Mouse (Mus musculus) midbrain, postnatal 0 days (tissue): ENCODE results near the gene Tead3. TPM values are rescaled to one million over a fixed set of nuclear protein-coding genes. Genes with fewer than 3 reads are reported as not detected.

Experiments
- ATAC-seq: fragments of 200-750 bp; cut with Nextera tagmentation; 2 replicates; pipeline ENCODE4 v1.8.0; 2017; ENCODE audit warnings: moderate number of reproducible peaks, mild to moderate bottlenecking, moderate TSS enrichment, moderate library complexity; ENCODE audit not compliant: low FRiP score
- DNase-seq: peaks from one replicate; pipeline ENCODE4 v3.0.0-alpha.2; 2015; ENCODE audit warnings: low spot score
- H3K27ac ChIP-seq: fragments of 300-500 bp; sonication (generic); 2 replicates; pipeline ENCODE4 v1.5.1; 2014; ENCODE audit warnings: low read depth, mild to moderate bottlenecking, low read length, mixed read lengths
- H3K27me3 ChIP-seq: fragments of 300-500 bp; sonication (generic); 2 replicates; pipeline ENCODE4 v1.6.1; 2014; ENCODE audit warnings: low read length, control low read depth, mixed read lengths; ENCODE audit not compliant: insufficient read depth
- H3K36me3 ChIP-seq: fragments of 300-500 bp; sonication (generic); 2 replicates; pipeline ENCODE4 v1.6.1; 2014; ENCODE audit warnings: low read length, control low read depth, mixed read lengths; ENCODE audit not compliant: insufficient read depth
- H3K4me1 ChIP-seq: fragments of 300-500 bp; sonication (generic); 2 replicates; pipeline ENCODE4 v1.6.1; 2014; ENCODE audit warnings: mild to moderate bottlenecking, control low read depth, antibody characterized with exemption, low read length, mixed read lengths; ENCODE audit not compliant: insufficient read depth
- H3K4me2 ChIP-seq: fragments of 300-500 bp; sonication (generic); 2 replicates; pipeline ENCODE4 v1.6.1; 2014; ENCODE audit warnings: low read depth, mild to moderate bottlenecking, low read length, mixed read lengths; ENCODE audit not compliant: poor library complexity, severe bottlenecking
- H3K4me3 ChIP-seq: fragments of 300-500 bp; sonication (generic); 2 replicates; pipeline ENCODE4 v1.5.1; 2014; ENCODE audit warnings: low read depth, mild to moderate bottlenecking, low read length, moderate library complexity
- H3K9ac ChIP-seq: fragments of 300-500 bp; sonication (generic); replicated peaks from 2 replicates; pipeline ENCODE4 v1.6.1; 2014; ENCODE audit warnings: mild to moderate bottlenecking, low read length, moderate library complexity, mixed read lengths; ENCODE audit not compliant: poor library complexity, severe bottlenecking
- H3K9me3 ChIP-seq: fragments of 300-500 bp; sonication (generic); 2 replicates; pipeline ENCODE4 v1.6.1; 2016; ENCODE audit warnings: low read length, control low read depth
- CTCF ChIP-seq: IDR thresholded peaks from 2 replicates; pipeline ENCODE4 v1.5.1; 2016; ENCODE audit warnings: antibody characterized with exemption, mild to moderate bottlenecking
- WGBS: fragments of 180-500 bp; shearing (Covaris S2); extraction: QIAGEN DNeasy Blood & Tissue Kit; methylation state at CpG from one replicate; pipeline ENCODE4 v1.1.7; 2014; 5-methylcytosine and 5-hydroxymethylcytosine counted together
- polyA plus RNA-seq: library from polyadenylated mRNA; unstranded; fragments of >200 nt; fragmentation: Nextera tagmentation; extraction: Ambion mirVana; gene quantifications from 2 replicates; pipeline ENCODE4 v1.2.1, GENCODE M21; 2015
- total RNA-seq: library from RNA; depleted of rRNA; stranded (reverse); fragments of >200 nt; gene quantifications from 2 replicates; pipeline ENCODE4 v1.2.3, GENCODE M21; 2014

Tead3 gene
- total and polyA plus RNA-seq, 2 experiments from 2014 or later, result 1.2 to 5.4 TPM

DNA sequence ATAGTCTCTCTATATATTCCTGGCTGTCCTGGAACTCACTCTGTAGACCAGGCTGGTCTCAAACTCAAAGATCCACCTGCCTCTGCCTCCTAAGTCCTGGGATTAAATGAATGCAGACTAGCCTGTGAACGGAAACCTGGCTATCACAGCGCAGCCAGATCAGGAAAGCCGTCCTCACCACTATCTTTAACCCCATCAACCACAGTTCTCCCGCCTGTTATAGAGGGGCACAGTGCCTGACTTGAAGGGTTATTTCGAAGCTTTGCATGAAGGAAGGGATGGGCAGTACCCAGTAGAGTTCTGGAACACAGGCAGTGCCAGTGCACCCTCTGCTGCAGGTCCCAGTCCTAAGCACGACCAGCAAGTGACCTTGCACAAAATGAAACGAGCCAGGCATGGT, 59.3 kb downstream of the Tead3 start:
- WGBS, result 86% methylated on average over 7 of the region's 7 CpGs

DNA sequence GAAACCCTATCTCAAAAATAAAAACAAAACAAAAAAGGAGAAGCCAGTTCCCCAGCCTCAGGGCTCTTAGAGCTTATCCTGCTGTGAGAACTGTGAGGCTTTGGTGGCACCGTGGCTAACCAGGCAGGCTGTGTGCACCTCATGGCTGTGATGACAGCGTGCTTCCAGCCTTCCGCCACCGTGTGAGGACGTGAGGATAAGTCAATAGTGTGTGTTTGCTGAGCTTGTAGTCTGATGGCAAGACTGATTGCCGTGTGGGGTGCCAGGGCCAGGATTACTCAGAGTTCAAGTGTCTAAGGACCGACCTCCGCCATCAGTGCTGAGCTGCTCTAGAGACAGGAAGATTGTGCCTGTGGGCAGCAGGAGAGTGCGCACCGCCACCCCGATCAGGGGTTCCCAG, 59.9 kb downstream of the Tead3 start:
- 80% methylated on average over 11 of the region's 11 CpGs for WGBS
- H3K4me3 ChIP-seq, result no peak overlapping the region
- no peak for TF ChIP-seq CTCF

More for the DNA sequence above, 59.3 kb downstream of the Tead3 start:
- Histone ChIP-seq H3K9ac (no peak overlapping the region), H3K4me1 (no peaks in the 10 kb centered on the region), H3K27ac (no peak overlapping the region), H3K4me3 (no peak overlapping the region), H3K9me3 (no peaks in the 10 kb centered on the region), H3K36me3 (no peaks in the 10 kb centered on the region), H3K27me3 (no peaks in the 10 kb centered on the region), H3K4me2 (no peak overlapping the region)
- no peak for TF ChIP-seq CTCF
- no peak for DNase-seq
- ATAC-seq, result no peak

DNA sequence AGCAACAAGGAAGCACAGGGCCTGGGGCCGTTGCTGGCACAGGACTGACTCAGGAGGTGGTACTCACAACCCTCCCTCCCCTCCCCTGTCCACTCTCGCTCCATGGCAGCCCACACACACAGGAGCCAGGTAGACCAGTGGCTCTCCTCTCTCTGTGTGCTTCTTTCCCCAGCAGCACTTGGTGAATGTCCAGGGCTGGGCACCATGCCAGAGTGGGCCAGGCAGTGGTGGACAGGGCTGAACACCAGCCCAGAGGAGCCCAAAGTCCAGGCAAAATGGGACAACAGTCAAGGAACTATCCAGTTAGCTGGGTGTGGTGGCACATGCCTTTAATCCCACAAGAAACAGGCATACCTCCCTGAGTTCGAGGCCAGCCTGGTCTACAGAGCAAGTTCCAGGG, 60.4 kb downstream of the Tead3 start:
- no peaks in the 10 kb centered on the region for H3K4me1 ChIP-seq
- H3K4me3 ChIP-seq, result no peak overlapping the region
- no peaks in the 10 kb centered on the region for H3K36me3 ChIP-seq
- WGBS, result 65% methylated on average over 3 of the region's 3 CpGs
- TF ChIP-seq CTCF, result no peak
- H3K9ac ChIP-seq, result no peak overlapping the region
- no peaks in the 10 kb centered on the region for H3K9me3 ChIP-seq
- no peaks in the 10 kb centered on the region for H3K27me3 ChIP-seq
- ATAC-seq (no peak), DNase-seq (peak; percentile 42)
- no peak overlapping the region for H3K4me2 ChIP-seq
- H3K27ac ChIP-seq, result no peak overlapping the region

More for the DNA sequence above, 59.9 kb downstream of the Tead3 start:
- DNase-seq, result no peak
- H3K4me1 ChIP-seq, result no peaks in the 10 kb centered on the region
- H3K9ac ChIP-seq, result no peak overlapping the region
- H3K4me2 ChIP-seq, result no peak overlapping the region
- no peaks in the 10 kb centered on the region for H3K36me3 ChIP-seq
- H3K27me3 ChIP-seq, result no peaks in the 10 kb centered on the region
- H3K9me3 ChIP-seq, result no peaks in the 10 kb centered on the region
- no peak for ATAC-seq
- no peak overlapping the region for H3K27ac ChIP-seq

DNA sequence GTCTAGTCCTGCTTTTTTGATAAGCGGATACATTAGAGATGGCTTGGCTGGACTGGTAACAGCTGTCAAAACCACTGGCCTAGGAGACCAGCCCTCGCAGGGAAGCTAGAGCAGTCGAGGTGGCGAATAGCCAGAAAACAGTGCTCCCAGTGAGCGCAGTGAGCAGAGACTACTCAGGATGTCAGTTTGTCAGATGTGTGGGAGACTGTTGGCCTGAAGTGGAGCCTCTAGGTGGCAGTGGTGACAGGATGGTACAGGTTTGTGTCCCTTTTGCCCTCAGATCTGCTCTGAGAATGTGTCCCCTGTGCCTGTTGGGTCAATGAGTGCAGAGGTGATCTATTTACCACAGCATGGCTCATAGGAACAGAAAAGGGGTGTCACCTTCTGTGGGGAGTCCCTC, 62.6 kb downstream of the Tead3 start:
- peak; percentile 52 for DNase-seq
- Histone ChIP-seq H3K36me3 (no peaks in the 10 kb centered on the region), H3K27ac (no peak overlapping the region)

DNA sequence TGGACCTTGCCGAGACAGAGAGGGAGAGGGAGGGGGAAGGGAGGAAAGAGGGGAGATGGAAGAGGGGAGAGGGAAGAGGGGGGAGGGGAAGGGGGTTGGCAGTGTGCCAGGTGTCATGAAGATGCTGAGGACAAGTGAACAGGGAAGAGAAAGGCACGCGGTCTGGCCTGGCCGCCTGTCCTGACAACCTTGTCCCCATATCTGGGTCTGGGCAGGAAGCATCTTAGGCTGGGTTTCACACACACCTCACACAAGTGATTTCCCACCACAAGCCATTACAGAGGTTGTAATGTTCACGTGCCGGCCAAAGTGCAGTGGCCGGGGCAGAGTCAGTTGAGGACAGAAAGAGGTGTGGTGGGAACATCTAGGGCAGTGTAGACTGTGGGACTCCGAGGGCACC, 63.0 kb downstream of the Tead3 start:
- no peak for DNase-seq
- Histone ChIP-seq H3K9me3 (no peaks in the 10 kb centered on the region), H3K27me3 (no peaks in the 10 kb centered on the region), H3K4me2 (no peak overlapping the region), H3K4me3 (no peak overlapping the region), H3K36me3 (no peaks in the 10 kb centered on the region), H3K9ac (no peak overlapping the region), H3K4me1 (no peaks in the 10 kb centered on the region), H3K27ac (no peak overlapping the region)
- no peak for ATAC-seq
- TF ChIP-seq CTCF, result no peak
- WGBS, result 64% methylated on average over 8 of the region's 8 CpGs

More for the DNA sequence above, 62.6 kb downstream of the Tead3 start:
- no peaks in the 10 kb centered on the region for H3K4me1 ChIP-seq
- peak; percentile 59 for TF ChIP-seq CTCF
- no peak overlapping the region for H3K9ac ChIP-seq
- H3K4me3 ChIP-seq, result no peak overlapping the region
- ATAC-seq, result no peak
- 73% methylated on average over 5 of the region's 5 CpGs for WGBS
- H3K9me3 ChIP-seq, result no peaks in the 10 kb centered on the region
- H3K27me3 ChIP-seq, result no peaks in the 10 kb centered on the region
- no peak overlapping the region for H3K4me2 ChIP-seq

DNA sequence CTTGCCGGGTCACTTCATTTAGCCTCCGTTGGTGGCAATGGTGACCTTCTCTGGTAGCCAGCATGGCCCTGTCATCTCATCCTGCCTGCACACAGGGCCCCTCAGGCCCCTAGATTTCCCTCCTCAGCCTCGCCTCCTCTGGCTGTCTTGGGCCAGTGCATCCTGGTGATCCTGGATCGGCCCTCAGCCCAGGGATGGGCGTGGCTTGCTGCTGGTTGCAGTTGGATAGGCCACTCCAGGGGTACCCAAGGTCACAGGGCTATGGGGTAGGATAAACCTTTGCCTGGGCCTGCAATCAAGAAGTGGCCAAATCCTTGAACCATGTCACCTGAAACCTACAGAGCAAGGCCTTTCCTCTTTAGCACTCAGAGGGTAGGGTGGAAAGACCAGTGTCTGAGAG, 63.7 kb downstream of the Tead3 start:
- no peak for TF ChIP-seq CTCF
- Histone ChIP-seq H3K9ac (no peak overlapping the region), H3K9me3 (no peaks in the 10 kb centered on the region), H3K36me3 (no peaks in the 10 kb centered on the region), H3K4me1 (no peaks in the 10 kb centered on the region), H3K4me2 (no peak overlapping the region), H3K27ac (no peak overlapping the region), H3K27me3 (no peaks in the 10 kb centered on the region), H3K4me3 (no peak overlapping the region)
- 41% methylated on average over 5 of the region's 5 CpGs for WGBS
- DNase-seq, result no peak
- no peak for ATAC-seq

DNA sequence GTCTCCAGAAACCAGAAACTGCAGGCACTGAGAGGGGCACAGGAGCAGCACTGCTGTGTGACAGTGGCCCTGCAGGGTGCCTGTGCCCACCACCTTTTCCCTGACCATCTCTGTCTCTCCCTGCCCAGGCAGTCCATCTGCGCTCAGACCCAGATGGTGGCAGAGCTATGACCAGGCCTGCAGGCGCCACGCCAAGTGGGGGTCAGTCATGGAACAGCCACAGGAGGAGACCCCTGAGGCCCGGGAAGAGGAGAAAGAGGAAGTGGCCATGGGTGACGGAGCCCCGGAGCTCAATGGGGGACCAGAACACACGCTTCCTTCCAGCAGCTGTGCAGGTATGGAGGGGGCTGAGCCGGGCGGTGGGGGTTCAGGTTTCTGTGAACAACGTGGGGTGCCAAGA, 64.5 kb downstream of the Tead3 start:
- ATAC-seq (no peak), DNase-seq (no peak)
- Histone ChIP-seq H3K27ac (no peak overlapping the region), H3K9ac (no peak overlapping the region), H3K27me3 (no peaks in the 10 kb centered on the region), H3K4me3 (no peak overlapping the region), H3K4me2 (no peak overlapping the region), H3K36me3 (no peaks in the 10 kb centered on the region), H3K9me3 (no peaks in the 10 kb centered on the region), H3K4me1 (no peaks in the 10 kb centered on the region)
- WGBS, result 82% methylated on average over 10 of the region's 10 CpGs
- TF ChIP-seq CTCF, result no peak
